Mouse (Mus musculus) kidney, adult 11 months (tissue): ENCODE measurements at regions not wholly inside any gene's neighbourhood (a gene's known extent, or its start where the extent isn't known, plus 50 kb on each side); places are given as distances from the start of the nearest gene placed in this dataset.

Experiments used
- DNase-seq: peaks from one replicate; pipeline ENCODE4 v3.0.0; 2022

- DNase-seq: no peak
Observed at GRCm38 (mm10) chr6:14298167-14298566, 426.8 kb upstream of the 2610001J05Rik start.

- DNase-seq: no peak
Observed at GRCm38 (mm10) chr6:14297428-14297827, 426.1 kb upstream of the 2610001J05Rik start.

GRCm38 (mm10) chr6:14290843-14291242 lies 419.5 kb upstream of the 2610001J05Rik start:
- no peak for DNase-seq

- no peak for DNase-seq
Observed at GRCm38 (mm10) chr6:14281476-14281875, 410.2 kb upstream of the 2610001J05Rik start.

- no peak for DNase-seq
Observed at GRCm38 (mm10) chr6:14261941-14262340, 390.6 kb upstream of the 2610001J05Rik start.

GRCm38 (mm10) chr6:14240331-14240730 lies 369.0 kb upstream of the 2610001J05Rik start:
- no peak for DNase-seq

- DNase-seq: no peak
Observed at GRCm38 (mm10) chr6:14239151-14239550, 367.8 kb upstream of the 2610001J05Rik start.

- DNase-seq: no peak
Observed at GRCm38 (mm10) chr6:14230823-14231222, 359.5 kb upstream of the 2610001J05Rik start.

GRCm38 (mm10) chr6:14207509-14207908 lies 336.2 kb upstream of the 2610001J05Rik start:
- peak; percentile 13 for DNase-seq

- DNase-seq: no peak
Observed at GRCm38 (mm10) chr6:14197107-14197506, 325.8 kb upstream of the 2610001J05Rik start.

GRCm38 (mm10) chr6:14195351-14195750 lies 324.0 kb upstream of the 2610001J05Rik start:
- DNase-seq: no peak

GRCm38 (mm10) chr6:14191387-14192023 lies 320.2 kb upstream of the 2610001J05Rik start:
- DNase-seq: no peak

GRCm38 (mm10) chr6:14185921-14186420 lies 314.7 kb upstream of the 2610001J05Rik start:
- DNase-seq: no peak

GRCm38 (mm10) chr6:14147370-14147769 lies 276.1 kb upstream of the 2610001J05Rik start:
- DNase-seq: no peak

GRCm38 (mm10) chr6:14146394-14146793 lies 275.1 kb upstream of the 2610001J05Rik start:
- DNase-seq: no peak

- DNase-seq: no peak
Observed at GRCm38 (mm10) chr6:14142107-14142751, 270.9 kb upstream of the 2610001J05Rik start.

GRCm38 (mm10) chr6:14130392-14131144 lies 259.2 kb upstream of the 2610001J05Rik start:
- DNase-seq: no peak

- no peak for DNase-seq
Observed at GRCm38 (mm10) chr6:14129394-14129793, 258.1 kb upstream of the 2610001J05Rik start.

- no peak for DNase-seq
Observed at GRCm38 (mm10) chr6:14122311-14122710, 251.0 kb upstream of the 2610001J05Rik start.

- no peak for DNase-seq
Observed at GRCm38 (mm10) chr6:14121479-14121878, 250.2 kb upstream of the 2610001J05Rik start.

- DNase-seq: no peak
Observed at GRCm38 (mm10) chr6:14094907-14095306, 223.6 kb upstream of the 2610001J05Rik start.

GRCm38 (mm10) chr6:14081884-14082283 lies 210.6 kb upstream of the 2610001J05Rik start:
- DNase-seq: no peak

- no peak for DNase-seq
Observed at GRCm38 (mm10) chr6:14063735-14064134, 192.4 kb upstream of the 2610001J05Rik start.

GRCm38 (mm10) chr6:14046560-14046959 lies 175.2 kb upstream of the 2610001J05Rik start:
- DNase-seq: no peak
